Mouse (Mus musculus): ENCODE measurements around the gene Gsn. TPM values are rescaled to one million over a fixed set of nuclear protein-coding genes. Genes with fewer than 3 reads are reported as not detected.
A peak's percentile ranks its signal among the peaks of the same experiment; 100 is the strongest.

The Gsn gene
- polyA plus RNA-seq, 1 experiment: 183 TPM

- DNase-seq (ENCODE audit: low read depth in 1 of 2, low spot score in 2 of 2): no peak
- no peaks in the 10 kb centered on the region for H3K36me3 ChIP-seq (ENCODE audit: control insufficient read depth, insufficient read depth, low read length)
- H3K27me3 ChIP-seq (ENCODE audit: control insufficient read depth, insufficient read depth, low read length): no peaks in the 10 kb centered on the region
- TF ChIP-seq CTCF (IDR thresholded peaks at IDR 0.05; ENCODE audit: extremely low read depth, insufficient read depth, insufficient read length, insufficient replicate concordance) (no peak), POLR2A (IDR thresholded peaks at IDR 0.05; ENCODE audit: low read depth, low read length) (no peak)
- no peak overlapping the region for H3K4me3 ChIP-seq (ENCODE audit: extremely low read depth, insufficient read depth, insufficient read length)
- no peak overlapping the region for H3K27ac ChIP-seq (ENCODE audit: insufficient read depth, low read length)
- H3K4me1 ChIP-seq (ENCODE audit: control insufficient read depth, insufficient read depth, insufficient read length): no peaks in the 10 kb centered on the region; the same call in 1 of the 2 replicates
- WGBS: 88% methylated on average over 13 of the region's 13 CpGs
These were observed 11.1 kb downstream of the Gsn start for GRCm38 (mm10) chr2:35267156-35267875.

GRCm38 (mm10) chr2:35267876-35268566 is 11.8 kb downstream of the Gsn start:
- no peak for DNase-seq (ENCODE audit: low read depth in 1 of 2, low spot score in 2 of 2)
- no peaks in the 10 kb centered on the region for H3K36me3 ChIP-seq (ENCODE audit: control insufficient read depth, insufficient read depth, low read length)
- H3K4me1 ChIP-seq (ENCODE audit: control insufficient read depth, insufficient read depth, insufficient read length): no peaks in the 10 kb centered on the region; the same call in 1 of the 2 replicates
- 90% methylated on average over 10 of the region's 10 CpGs for WGBS
- H3K27me3 ChIP-seq (ENCODE audit: control insufficient read depth, insufficient read depth, low read length): no peaks in the 10 kb centered on the region
- no peak overlapping the region for H3K4me3 ChIP-seq (ENCODE audit: extremely low read depth, insufficient read depth, insufficient read length)
- no peak overlapping the region for H3K27ac ChIP-seq (ENCODE audit: insufficient read depth, low read length)
- TF ChIP-seq POLR2A (IDR thresholded peaks at IDR 0.05; ENCODE audit: low read depth, low read length): no peak
- TF ChIP-seq CTCF (IDR thresholded peaks at IDR 0.05; ENCODE audit: extremely low read depth, insufficient read depth, insufficient read length, insufficient replicate concordance): no peak

GRCm38 (mm10) chr2:35269136-35269535 is 13.0 kb downstream of the Gsn start:
- TF ChIP-seq CTCF (IDR thresholded peaks at IDR 0.05; ENCODE audit: extremely low read depth, insufficient read depth, insufficient read length, insufficient replicate concordance) (no peak), POLR2A (IDR thresholded peaks at IDR 0.05; ENCODE audit: low read depth, low read length) (no peak)
- no peaks in the 10 kb centered on the region for H3K27me3 ChIP-seq (ENCODE audit: control insufficient read depth, insufficient read depth, low read length)
- no peaks in the 10 kb centered on the region; the same call in 1 of the 2 replicates for H3K4me1 ChIP-seq (ENCODE audit: control insufficient read depth, insufficient read depth, insufficient read length)
- DNase-seq (ENCODE audit: low read depth in 1 of 2, low spot score in 2 of 2): no peak
- H3K4me3 ChIP-seq (ENCODE audit: extremely low read depth, insufficient read depth, insufficient read length): no peak overlapping the region
- no peak overlapping the region for H3K27ac ChIP-seq (ENCODE audit: insufficient read depth, low read length)
- WGBS: 69% methylated on average over 6 of the region's 6 CpGs
- H3K36me3 ChIP-seq (ENCODE audit: control insufficient read depth, insufficient read depth, low read length): no peaks in the 10 kb centered on the region

DNA sequence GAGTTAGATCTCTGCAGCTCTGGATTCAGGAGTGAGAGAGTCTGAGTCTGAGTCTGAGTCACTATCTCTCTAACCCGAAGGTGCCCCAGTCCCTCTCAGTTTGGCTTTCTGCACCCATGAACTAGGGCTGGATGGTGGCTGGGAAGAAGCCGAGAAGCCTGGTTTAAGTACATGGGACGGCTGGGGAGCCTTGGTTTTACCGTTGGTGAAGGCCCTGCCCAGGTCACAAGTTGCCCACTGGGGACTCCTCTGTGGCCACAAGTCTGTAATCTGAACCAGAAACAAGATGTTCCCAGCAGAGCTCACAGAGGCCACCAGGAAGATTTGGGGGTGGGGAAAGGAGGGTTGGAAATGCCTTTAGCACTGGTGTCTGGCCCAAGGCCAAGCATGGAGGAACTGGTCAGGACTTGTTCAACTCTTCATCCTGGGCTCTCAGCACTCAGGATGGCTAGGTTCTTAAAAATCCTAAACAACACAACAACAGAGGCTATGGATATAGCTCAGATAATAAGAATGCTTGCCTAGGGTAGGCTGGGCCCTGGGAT is 13.6 kb downstream of the Gsn start:
- H3K27me3 ChIP-seq (ENCODE audit: control insufficient read depth, insufficient read depth, low read length): no peaks in the 10 kb centered on the region
- no peak overlapping the region for H3K4me3 ChIP-seq (ENCODE audit: extremely low read depth, insufficient read depth, insufficient read length)
- H3K4me1 ChIP-seq (ENCODE audit: control insufficient read depth, insufficient read depth, insufficient read length): no peaks in the 10 kb centered on the region; the same call in 1 of the 2 replicates
- 70% methylated on average over 4 of the region's 4 CpGs for WGBS
- no peak overlapping the region for H3K27ac ChIP-seq (ENCODE audit: insufficient read depth, low read length)
- no peaks in the 10 kb centered on the region for H3K36me3 ChIP-seq (ENCODE audit: control insufficient read depth, insufficient read depth, low read length)
- TF ChIP-seq CTCF (IDR thresholded peaks at IDR 0.05; ENCODE audit: extremely low read depth, insufficient read depth, insufficient read length, insufficient replicate concordance) (no peak), POLR2A (IDR thresholded peaks at IDR 0.05; ENCODE audit: low read depth, low read length) (no peak)
- DNase-seq (ENCODE audit: low read depth in 1 of 2, low spot score in 2 of 2): no peak

- no peak overlapping the region for H3K4me3 ChIP-seq (ENCODE audit: extremely low read depth, insufficient read depth, insufficient read length)
- H3K4me1 ChIP-seq (ENCODE audit: control insufficient read depth, insufficient read depth, insufficient read length): no peaks in the 10 kb centered on the region; the same call in 1 of the 2 replicates
- 24% methylated on average over 10 of the region's 10 CpGs for WGBS
- H3K27me3 ChIP-seq (ENCODE audit: control insufficient read depth, insufficient read depth, low read length): no peaks in the 10 kb centered on the region
- TF ChIP-seq CTCF (IDR thresholded peaks at IDR 0.05; ENCODE audit: extremely low read depth, insufficient read depth, insufficient read length, insufficient replicate concordance) (peak; percentile 85; the same call in 1 of the 2 replicates), POLR2A (IDR thresholded peaks at IDR 0.05; ENCODE audit: low read depth, low read length) (no peak)
- H3K36me3 ChIP-seq (ENCODE audit: control insufficient read depth, insufficient read depth, low read length): no peaks in the 10 kb centered on the region
- H3K27ac ChIP-seq (ENCODE audit: insufficient read depth, low read length): no peak overlapping the region
- DNase-seq (ENCODE audit: low read depth in 1 of 2, low spot score in 2 of 2): peak; percentile 39 to 63
These were observed 14.4 kb downstream of the Gsn start for GRCm38 (mm10) chr2:35270531-35270984.

- Histone ChIP-seq H3K4me3 (ENCODE audit: extremely low read depth, insufficient read depth, insufficient read length) (no peak overlapping the region), H3K4me1 (ENCODE audit: control insufficient read depth, insufficient read depth, insufficient read length) (no peaks in the 10 kb centered on the region), H3K27me3 (ENCODE audit: control insufficient read depth, insufficient read depth, low read length) (no peaks in the 10 kb centered on the region), H3K36me3 (ENCODE audit: control insufficient read depth, insufficient read depth, low read length) (no peaks in the 10 kb centered on the region), H3K27ac (ENCODE audit: insufficient read depth, low read length) (no peak overlapping the region; the same call in 1 of the 2 replicates)
- no peak for DNase-seq (ENCODE audit: low read depth in 1 of 2, low spot score in 2 of 2)
- TF ChIP-seq POLR2A (IDR thresholded peaks at IDR 0.05; ENCODE audit: low read depth, low read length) (no peak), CTCF (IDR thresholded peaks at IDR 0.05; ENCODE audit: extremely low read depth, insufficient read depth, insufficient read length, insufficient replicate concordance) (no peak)
- WGBS: 83% methylated on average over 2 of the region's 2 CpGs
These were observed 15.6 kb downstream of the Gsn start for GRCm38 (mm10) chr2:35271817-35272216.
